Mouse (Mus musculus): ENCODE results near the gene Rad9b.

The Rad9b gene

DNA sequence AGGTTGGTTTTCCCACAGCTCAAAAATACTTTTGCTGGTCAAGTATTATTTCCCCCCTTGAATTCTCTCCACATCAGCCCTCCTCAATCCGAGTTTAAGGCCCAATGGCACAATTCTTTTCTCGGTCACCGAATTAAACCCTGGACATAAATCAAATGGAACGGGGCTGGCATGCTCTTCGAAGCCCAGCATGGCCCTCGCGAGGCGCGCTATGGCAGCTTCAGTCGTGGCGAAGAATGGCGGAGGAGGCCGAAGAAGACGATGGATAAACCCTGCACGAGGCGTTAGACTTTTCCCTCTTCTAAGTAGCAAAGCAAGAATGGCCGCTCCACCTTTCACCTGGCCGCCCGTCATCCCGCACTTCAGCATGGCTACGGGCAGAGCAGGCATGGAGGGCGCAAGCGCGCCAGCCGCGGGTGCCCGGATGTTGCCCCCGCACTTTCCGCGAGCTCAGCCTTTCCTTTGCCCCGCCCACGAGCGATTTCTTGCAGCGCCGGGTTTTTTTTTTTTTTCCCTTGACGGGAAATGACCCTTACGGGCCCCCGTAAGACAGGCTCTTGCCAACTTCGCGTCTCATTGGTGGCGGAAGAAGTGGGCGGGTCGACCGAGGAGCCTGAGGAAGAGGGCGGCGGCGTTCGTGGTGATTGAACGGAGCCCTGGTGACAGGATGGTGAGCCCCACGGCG is at the start of gene Rad9b, which contains the start of gene Vps29:
Gene Rad9b, minus strand, starts transcription at position 427 of the 685 bp plus-strand sequence.
Gene Vps29, plus strand, starts transcription at position 563 of the 685 bp plus-strand sequence.
- ATAC-seq (ENCODE audit: insufficient number of reproducible peaks, low FRiP score, low TSS enrichment), result peak; percentile 85; the same call in 1 of the 2 replicates

- ATAC-seq (ENCODE audit: insufficient number of reproducible peaks, low FRiP score, low TSS enrichment), result no peak
Measured at GRCm38 (mm10) chr5:122403362-122403761, 49.3 kb upstream of the Rad9b start.

- 0 out of 2 replicates have a peak, but pooled peaks have one; percentile 36 for ATAC-seq (ENCODE audit: insufficient number of reproducible peaks, low FRiP score, low TSS enrichment)
Measured at GRCm38 (mm10) chr5:122402772-122403171, 48.7 kb upstream of the Rad9b start.

DNA sequence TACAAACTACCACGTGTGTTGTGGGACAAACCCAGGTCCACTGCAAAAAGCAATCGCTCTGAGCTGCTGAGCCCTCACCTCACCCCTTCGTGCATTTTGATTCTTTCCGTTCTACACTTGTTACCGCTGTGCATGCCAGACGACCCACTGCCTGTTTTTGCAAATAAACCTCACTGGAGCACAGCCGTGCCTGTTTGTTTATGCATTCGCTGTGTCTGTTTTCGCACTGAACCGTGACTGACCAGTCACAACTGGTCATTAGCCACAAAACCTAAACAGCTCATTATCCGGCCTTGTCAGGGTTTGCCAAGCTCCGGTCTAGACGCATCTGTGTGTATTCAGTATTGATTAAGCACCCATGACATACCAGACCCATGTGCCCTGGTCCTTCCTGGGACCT is 48.1 kb upstream of the Rad9b start:
- ATAC-seq (ENCODE audit: insufficient number of reproducible peaks, low FRiP score, low TSS enrichment), result no peak

DNA sequence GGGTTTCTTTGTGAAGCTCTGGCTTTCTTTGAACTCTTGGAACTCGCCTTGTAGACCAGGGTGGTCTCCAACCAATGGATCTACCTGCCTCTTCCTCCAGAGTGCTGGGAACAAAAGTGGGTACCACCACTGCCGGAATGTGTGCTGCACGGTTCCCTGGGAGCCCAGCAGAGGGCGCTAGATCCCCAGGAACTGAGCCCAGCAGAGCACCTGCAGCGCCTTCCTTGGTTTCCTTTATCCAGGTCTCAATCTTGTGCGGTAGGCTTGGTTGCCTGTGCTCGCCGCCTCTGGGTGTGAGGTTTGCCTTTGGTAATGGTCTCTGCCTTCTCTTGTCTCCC is 47.2 kb upstream of the Rad9b start:
- ATAC-seq (ENCODE audit: insufficient number of reproducible peaks, low FRiP score, low TSS enrichment), result peak; percentile 49; the same call in 1 of the 2 replicates

DNA sequence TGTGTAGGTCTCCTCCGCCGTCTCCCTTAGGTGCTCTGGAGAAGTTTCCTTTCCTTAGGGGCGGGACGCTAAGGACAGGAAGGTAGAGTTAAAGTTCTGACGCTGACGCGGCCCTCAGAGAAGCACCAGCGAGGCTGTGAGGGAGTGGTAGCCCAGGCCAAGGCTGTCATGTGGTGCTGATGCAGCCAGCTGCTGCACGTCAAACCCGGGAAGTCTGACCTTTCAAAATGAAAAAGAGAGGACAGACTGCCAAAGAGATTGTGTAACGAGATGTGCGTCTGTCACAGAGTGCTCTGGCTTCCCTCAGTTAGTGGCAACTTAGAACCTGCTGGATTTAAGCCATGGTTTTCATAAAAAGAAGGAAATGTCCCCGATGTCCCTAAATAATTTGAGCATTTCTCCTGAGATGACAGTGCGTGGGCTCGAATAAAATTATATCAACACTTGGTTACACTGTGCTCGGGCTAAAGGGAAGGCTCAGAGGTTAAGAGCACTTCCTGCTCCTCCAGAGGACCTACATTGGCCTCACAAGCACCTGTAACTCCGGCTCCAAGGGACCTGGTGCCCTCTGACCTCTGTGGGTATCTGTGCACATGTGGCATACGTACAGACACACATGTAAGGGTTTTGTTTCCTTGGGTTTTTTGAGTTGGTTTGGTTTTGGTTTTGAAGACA is 46.7 kb upstream of the Rad9b start:
- ATAC-seq (ENCODE audit: insufficient number of reproducible peaks, low FRiP score, low TSS enrichment), result no peak

DNA sequence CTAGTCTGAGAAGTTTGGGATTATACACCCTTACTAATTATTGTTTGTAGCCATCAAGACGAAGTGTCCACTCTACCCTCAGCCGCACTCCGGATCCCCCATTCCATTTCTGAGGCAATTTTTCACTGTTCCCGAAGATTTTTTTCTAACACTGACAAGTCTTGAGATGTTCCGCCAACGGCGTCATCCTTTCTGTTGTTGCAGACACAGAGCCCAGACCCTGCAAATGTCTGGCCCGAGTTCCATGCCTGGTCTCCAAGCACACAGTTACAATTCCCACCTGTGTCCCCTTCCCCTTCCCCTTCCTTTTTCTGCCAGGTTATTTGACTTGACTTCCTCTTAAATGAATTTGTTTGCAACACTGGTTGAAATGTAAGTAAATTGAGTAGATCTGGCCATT is 45.8 kb upstream of the Rad9b start:
- ATAC-seq (ENCODE audit: insufficient number of reproducible peaks, low FRiP score, low TSS enrichment), result no peak

DNA sequence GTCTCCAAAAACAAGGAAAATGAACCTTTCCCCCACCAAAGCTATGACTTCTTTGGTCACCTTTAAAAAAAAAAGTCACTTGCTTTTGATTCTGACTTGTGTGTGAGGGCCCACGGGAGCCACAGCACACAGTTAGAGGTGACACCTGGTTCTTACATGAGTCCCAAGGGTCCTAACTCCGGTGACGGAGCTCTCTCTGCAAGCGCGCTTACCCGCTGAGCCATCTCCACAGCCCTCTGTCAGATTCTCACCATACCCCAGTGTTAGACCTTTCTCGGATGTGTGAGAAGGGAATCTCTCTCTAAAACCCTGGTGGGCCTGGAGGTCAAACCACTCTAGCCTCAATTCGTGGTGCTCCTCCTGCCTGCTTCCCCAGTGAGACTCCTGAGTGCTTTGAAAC is 43.5 kb upstream of the Rad9b start:
- no peak for ATAC-seq (ENCODE audit: insufficient number of reproducible peaks, low FRiP score, low TSS enrichment)

DNA sequence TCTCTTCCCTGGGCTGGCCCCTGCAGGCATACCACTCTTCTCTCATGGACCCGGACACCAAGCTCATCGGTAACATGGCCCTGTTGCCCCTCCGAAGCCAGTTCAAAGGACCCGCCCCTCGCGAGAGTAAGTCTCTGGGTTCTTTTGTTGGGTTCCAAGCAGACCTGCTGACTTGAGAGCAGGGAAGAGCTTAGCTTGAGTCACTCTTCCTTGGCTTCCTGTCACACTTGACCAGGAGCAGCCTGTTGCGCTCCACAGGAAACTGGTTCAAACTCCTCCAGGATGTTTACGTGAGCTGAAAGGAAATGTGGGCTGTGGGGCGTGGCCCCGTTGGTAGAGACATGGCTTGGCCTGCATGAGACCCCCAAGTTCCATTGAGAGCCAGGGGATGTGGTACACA is 42.8 kb upstream of the Rad9b start:
- ATAC-seq (ENCODE audit: insufficient number of reproducible peaks, low FRiP score, low TSS enrichment), result no peak

DNA sequence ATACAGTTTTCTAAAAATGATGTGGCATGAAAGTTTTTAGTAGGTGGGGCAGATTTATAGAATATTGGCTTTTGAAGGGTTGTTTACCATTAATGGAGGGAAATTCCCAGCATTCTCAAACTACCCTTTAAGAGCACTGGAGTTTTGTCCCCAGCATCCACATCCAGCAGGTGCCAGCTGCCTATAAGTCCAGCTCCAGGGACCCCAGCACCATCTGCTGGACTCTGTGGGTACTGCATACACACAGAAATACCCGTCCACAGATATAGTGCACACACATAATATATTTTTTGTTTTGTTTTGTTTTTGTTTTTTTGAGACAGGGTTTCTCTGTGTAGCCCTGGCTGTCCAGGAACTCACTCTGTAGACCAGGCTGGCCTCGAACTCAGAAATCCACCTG is 39.9 kb upstream of the Rad9b start:
- no peak for ATAC-seq (ENCODE audit: insufficient number of reproducible peaks, low FRiP score, low TSS enrichment)

- peak; percentile 8; the same call in 1 of the 2 replicates for ATAC-seq (ENCODE audit: insufficient number of reproducible peaks, low FRiP score, low TSS enrichment)
Measured at GRCm38 (mm10) chr5:122392227-122393004, 38.4 kb upstream of the Rad9b start.

DNA sequence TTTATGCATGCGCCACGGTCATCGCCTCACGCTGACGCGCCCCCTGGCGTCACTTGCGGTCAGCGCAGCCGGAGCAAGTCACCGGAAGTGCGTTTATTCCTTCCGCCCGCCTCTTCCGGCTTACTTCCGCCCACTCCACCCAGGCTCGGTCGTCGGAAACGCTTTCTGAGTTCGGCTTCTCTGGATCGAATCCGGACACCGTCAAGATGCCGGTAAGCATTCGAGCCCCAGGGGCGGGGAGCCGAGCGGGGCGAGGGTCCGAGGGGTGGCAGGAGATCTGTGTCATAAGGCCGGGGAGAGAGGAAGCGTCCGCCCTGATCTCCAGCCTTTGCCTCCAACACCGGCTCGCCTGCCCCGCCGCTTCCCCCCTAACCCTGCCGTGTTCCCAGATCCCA is 37.8 kb upstream of the Rad9b start, which contains the start of gene Arpc3:
Gene Arpc3, plus strand, starts transcription at position 93 of the 395 bp plus-strand sequence.
- ATAC-seq (ENCODE audit: insufficient number of reproducible peaks, low FRiP score, low TSS enrichment), result peak; percentile 89; the same call in 1 of the 2 replicates

DNA sequence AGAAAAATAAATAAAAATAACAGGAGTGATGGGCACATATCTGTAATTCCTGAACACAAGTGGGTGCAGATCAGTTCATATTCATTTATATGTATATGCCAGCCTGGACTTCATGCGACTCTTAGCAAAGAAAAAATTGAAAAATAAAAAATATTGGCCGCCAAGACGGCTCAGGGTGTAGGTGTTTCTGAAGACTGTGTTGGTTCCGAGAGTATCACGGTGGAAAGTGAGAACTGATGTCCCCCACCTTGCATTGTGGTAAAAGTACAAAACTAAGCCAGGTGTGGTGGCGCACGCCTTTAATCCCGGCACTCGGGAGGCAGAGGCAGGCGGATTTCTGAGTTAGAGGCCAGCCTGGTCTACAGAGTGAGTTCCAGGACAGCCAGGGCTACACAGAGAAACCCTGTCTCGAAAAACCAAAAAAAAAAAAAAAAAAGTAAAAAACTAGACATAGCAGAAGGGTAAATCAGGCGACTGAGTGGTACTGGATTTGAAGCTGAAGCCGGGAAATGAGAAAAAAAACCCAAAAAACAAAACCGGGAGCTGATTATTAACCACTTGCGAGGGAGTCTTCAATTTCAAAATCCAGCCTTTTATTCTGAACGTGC is 37.2 kb upstream of the Rad9b start:
- ATAC-seq (ENCODE audit: insufficient number of reproducible peaks, low FRiP score, low TSS enrichment), result no peak

- no peak for ATAC-seq (ENCODE audit: insufficient number of reproducible peaks, low FRiP score, low TSS enrichment)
Measured at GRCm38 (mm10) chr5:122390671-122391070, 36.6 kb upstream of the Rad9b start.

DNA sequence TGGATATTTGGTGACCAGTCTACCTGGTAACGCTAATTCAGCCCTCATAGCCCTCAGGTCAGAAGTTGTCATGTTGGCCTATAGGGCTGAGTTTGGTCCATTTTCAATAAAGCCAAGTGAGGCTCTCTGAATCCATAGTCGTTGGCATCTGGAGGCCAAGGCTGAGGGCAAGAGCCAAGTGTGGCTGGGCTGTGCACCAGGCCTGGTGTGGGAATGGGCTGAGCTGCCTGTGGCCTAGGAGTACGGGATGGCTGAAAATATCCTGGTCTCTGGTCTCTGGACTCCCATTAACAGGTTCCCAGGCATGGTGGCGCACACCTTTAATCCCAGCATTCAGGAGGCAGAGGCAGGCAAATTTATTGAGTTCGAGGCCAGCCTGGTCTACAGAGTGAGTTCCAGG is 36.0 kb upstream of the Rad9b start:
- ATAC-seq (ENCODE audit: insufficient number of reproducible peaks, low FRiP score, low TSS enrichment), result no peak

DNA sequence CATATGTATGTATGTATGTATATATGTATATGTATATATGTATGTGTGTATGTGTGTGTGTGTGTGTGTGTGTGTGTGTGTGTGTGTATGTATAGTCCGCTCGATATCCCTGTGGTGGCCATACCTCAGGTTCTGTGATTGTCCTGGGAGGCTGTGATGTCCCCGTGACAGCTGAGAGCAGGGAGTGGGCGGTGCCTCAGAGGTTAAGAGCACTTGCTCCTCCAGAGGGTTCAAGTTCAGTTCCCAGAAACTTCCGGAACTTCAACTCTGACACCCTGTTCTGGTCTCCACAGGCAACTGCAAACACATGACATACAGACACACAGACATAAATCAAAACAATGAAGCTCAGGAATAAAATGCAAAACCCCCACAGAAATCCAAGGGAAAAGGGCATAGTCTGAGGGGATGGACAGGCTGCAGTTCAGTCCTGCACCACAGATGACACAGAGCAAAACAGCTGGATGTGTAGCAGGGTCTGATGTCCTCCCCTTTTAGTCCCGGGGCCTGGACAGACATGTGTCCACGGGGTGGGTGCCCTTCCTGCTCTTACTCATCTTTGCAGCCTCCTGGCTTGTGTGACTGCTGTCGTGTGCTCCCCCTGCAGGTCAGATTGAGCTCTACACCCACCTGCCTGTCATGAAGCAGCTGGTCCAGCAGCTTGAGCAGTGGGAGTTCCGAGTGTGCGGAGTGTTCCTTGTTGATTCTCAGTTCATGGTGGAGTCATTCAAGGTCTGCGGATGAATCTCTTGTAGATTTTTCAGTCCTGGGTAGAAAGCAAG is 25.5 kb upstream of the Rad9b start:
- ATAC-seq (ENCODE audit: insufficient number of reproducible peaks, low FRiP score, low TSS enrichment), result peak; percentile 74; the same call in 1 of the 2 replicates

DNA sequence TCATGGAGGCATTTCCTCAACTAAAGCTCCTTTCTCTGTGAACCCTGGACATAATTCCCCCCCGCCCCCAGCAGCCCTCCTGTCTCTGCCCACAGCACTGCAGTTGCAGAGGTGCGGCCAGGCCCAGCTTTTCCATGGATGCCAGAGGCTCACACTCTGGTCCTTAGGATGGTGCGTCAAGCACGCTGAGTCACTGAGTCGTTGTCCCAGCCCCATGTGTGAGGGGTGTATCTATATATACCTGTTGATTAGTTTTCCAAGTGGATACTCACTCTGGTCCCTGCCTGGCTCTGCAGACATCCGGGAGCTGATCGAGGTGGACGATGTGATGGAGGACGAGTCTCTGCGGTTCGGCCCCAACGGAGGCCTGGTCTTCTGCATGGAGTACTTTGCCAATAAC is 24.1 kb upstream of the Rad9b start:
- ATAC-seq (ENCODE audit: insufficient number of reproducible peaks, low FRiP score, low TSS enrichment), result no peak

- no peak for ATAC-seq (ENCODE audit: insufficient number of reproducible peaks, low FRiP score, low TSS enrichment)
Measured at GRCm38 (mm10) chr5:122377101-122377833, 23.2 kb upstream of the Rad9b start.

DNA sequence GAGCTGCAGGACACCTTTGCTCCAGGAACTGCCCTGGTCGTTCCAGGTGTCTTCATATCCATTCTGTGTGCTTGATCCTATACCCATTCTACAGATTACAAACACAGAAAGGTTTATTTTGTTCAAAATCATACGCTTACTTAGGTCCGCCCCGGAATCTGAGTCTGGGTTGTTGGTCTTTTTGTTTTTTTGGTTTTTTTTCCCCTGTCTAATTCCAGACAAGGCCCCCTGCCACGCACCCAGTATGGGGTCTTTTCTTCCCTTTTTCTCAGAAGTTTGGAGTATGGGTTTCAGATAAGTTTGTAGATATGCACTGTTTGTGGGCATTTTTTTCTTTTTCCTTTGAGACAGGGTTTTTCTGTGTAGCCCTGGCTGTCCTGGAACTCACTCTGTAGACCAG is 18.8 kb upstream of the Rad9b start:
- ATAC-seq (ENCODE audit: insufficient number of reproducible peaks, low FRiP score, low TSS enrichment), result no peak
